Mouse (Mus musculus): ENCODE measurements at regions not wholly inside any gene's neighbourhood (a gene's known extent, or its start where the extent isn't known, plus 50 kb on each side); places are given as distances from the start of the nearest gene placed in this dataset.

DNA sequence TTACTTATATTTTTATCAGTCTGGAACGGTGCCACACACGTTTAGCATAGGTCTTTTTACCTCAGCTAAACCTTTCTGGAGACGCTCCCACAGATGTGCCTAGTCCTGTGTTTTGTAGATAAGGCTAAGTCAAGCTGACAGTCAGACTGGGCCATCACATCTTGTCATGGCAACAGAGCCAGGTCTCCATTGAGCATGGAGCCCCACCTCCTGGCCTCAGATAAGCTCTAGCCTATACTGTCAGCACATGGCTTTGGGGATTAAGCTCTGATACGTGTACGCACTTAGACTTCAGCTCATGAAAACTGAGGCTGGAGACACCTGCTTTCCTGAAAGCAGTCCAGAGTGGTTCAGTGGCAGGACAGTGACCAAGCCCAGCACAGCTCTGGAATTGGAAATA is 392.4 kb upstream of the Kcnab2 start:
- Histone ChIP-seq H3K4me3 (ENCODE audit: low read length) (no peak overlapping the region), H3K9ac (ENCODE audit: low read depth, low read length) (no peak overlapping the region), H3K27ac (ENCODE audit: low read depth, low read length) (no peak overlapping the region), H3K4me1 (ENCODE audit: control insufficient read depth, insufficient read depth, low read depth, low read length) (no peaks in the 10 kb centered on the region), H3K27me3 (replicated peaks; ENCODE audit: control insufficient read depth, insufficient read depth, low read length) (no peaks in the 10 kb centered on the region), H3K9me3 (ENCODE audit: control insufficient read depth, low read length) (no peaks in the 10 kb centered on the region), H3K4me2 (ENCODE audit: low read length) (no peak overlapping the region), H3K36me3 (ENCODE audit: control insufficient read depth, insufficient read depth, low read length) (no peaks in the 10 kb centered on the region)
- WGBS, result 88% methylated on average over 5 of the region's 5 CpGs
- ATAC-seq, result no peak

DNA sequence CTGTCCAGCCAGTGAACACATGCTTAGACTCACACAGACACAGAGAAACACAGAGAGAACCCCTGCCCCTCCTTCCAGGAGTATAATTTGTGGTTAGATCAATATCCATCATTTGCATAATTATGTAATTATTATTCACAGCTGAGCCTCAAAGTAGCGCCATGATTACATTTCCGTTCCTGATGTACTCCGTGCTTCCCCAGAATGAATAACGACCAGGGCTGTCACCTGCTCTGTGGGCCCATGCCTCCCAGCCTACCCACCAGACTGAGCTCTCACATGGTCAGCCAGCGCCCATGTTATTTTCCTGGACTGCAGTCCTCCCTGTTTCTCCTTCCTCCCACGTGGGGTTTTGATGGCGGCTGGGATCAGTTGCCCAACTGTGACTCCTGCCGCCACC is 388.2 kb upstream of the Kcnab2 start:
- Histone ChIP-seq H3K27me3 (replicated peaks; ENCODE audit: control insufficient read depth, insufficient read depth, low read length) (no peaks in the 10 kb centered on the region), H3K4me2 (ENCODE audit: low read length) (no peak overlapping the region), H3K9ac (ENCODE audit: low read depth, low read length) (no peak overlapping the region), H3K36me3 (ENCODE audit: control insufficient read depth, insufficient read depth, low read length) (no peaks in the 10 kb centered on the region), H3K27ac (ENCODE audit: low read depth, low read length) (no peak overlapping the region), H3K9me3 (ENCODE audit: control insufficient read depth, low read length) (no peaks in the 10 kb centered on the region), H3K4me1 (ENCODE audit: control insufficient read depth, insufficient read depth, low read depth, low read length) (peaks cover 5% of the 10 kb centered on the region), H3K4me3 (ENCODE audit: low read length) (no peak overlapping the region)
- ATAC-seq, result no peak
- WGBS, result 54% methylated on average over 8 of the region's 8 CpGs

- no peaks in the 10 kb centered on the region for H3K36me3 ChIP-seq (ENCODE audit: control insufficient read depth, insufficient read depth, low read length)
- no peak overlapping the region for H3K4me3 ChIP-seq (ENCODE audit: low read length)
- no peaks in the 10 kb centered on the region for H3K9me3 ChIP-seq (ENCODE audit: control insufficient read depth, low read length)
- WGBS, result 38% methylated on average over 11 of the region's 11 CpGs
- 0 out of 2 replicates have a peak overlapping the region, but pooled peaks have one; percentile 6 for H3K9ac ChIP-seq (ENCODE audit: low read depth, low read length)
- no peak overlapping the region for H3K27ac ChIP-seq (ENCODE audit: low read depth, low read length)
- no peaks in the 10 kb centered on the region for H3K27me3 ChIP-seq (replicated peaks; ENCODE audit: control insufficient read depth, insufficient read depth, low read length)
- peaks cover 5% of the 10 kb centered on the region for H3K4me1 ChIP-seq (ENCODE audit: control insufficient read depth, insufficient read depth, low read depth, low read length)
- no peak overlapping the region for H3K4me2 ChIP-seq (ENCODE audit: low read length)
- peak; percentile 52; the same call in 1 of the 2 replicates for ATAC-seq
Observed at GRCm38 (mm10) chr4:152862818-152863614, 385.3 kb upstream of the Kcnab2 start.

- Histone ChIP-seq H3K27ac (ENCODE audit: low read depth, low read length) (no peak overlapping the region), H3K4me2 (ENCODE audit: low read length) (no peak overlapping the region), H3K27me3 (replicated peaks; ENCODE audit: control insufficient read depth, insufficient read depth, low read length) (no peaks in the 10 kb centered on the region), H3K9me3 (ENCODE audit: control insufficient read depth, low read length) (no peaks in the 10 kb centered on the region), H3K4me1 (ENCODE audit: control insufficient read depth, insufficient read depth, low read depth, low read length) (peaks cover 5% of the 10 kb centered on the region), H3K4me3 (ENCODE audit: low read length) (no peak overlapping the region), H3K9ac (ENCODE audit: low read depth, low read length) (no peak overlapping the region), H3K36me3 (ENCODE audit: control insufficient read depth, insufficient read depth, low read length) (no peaks in the 10 kb centered on the region)
- WGBS, result 71% methylated on average over 9 of the region's 9 CpGs
- ATAC-seq, result no peak
Observed at GRCm38 (mm10) chr4:152859161-152859560, 381.5 kb upstream of the Kcnab2 start.

GRCm38 (mm10) chr4:152850147-152850546 is 372.5 kb upstream of the Kcnab2 start:
- no peak for ATAC-seq
- Histone ChIP-seq H3K4me3 (ENCODE audit: low read length) (no peak overlapping the region), H3K9ac (ENCODE audit: low read depth, low read length) (no peak overlapping the region), H3K27ac (ENCODE audit: low read depth, low read length) (no peak overlapping the region), H3K36me3 (ENCODE audit: control insufficient read depth, insufficient read depth, low read length) (no peaks in the 10 kb centered on the region), H3K27me3 (replicated peaks; ENCODE audit: control insufficient read depth, insufficient read depth, low read length) (no peaks in the 10 kb centered on the region), H3K4me1 (ENCODE audit: control insufficient read depth, insufficient read depth, low read depth, low read length) (peaks cover 2% of the 10 kb centered on the region; the same call in 1 of the 2 replicates), H3K4me2 (ENCODE audit: low read length) (no peak overlapping the region), H3K9me3 (ENCODE audit: control insufficient read depth, low read length) (no peaks in the 10 kb centered on the region)
- WGBS, result 59% methylated on average over 9 of the region's 9 CpGs

- no peak overlapping the region for H3K4me2 ChIP-seq (ENCODE audit: low read length)
- no peak overlapping the region for H3K9ac ChIP-seq (ENCODE audit: low read depth, low read length)
- no peaks in the 10 kb centered on the region for H3K9me3 ChIP-seq (ENCODE audit: control insufficient read depth, low read length)
- H3K36me3 ChIP-seq (ENCODE audit: control insufficient read depth, insufficient read depth, low read length), result no peaks in the 10 kb centered on the region
- no peak overlapping the region for H3K27ac ChIP-seq (ENCODE audit: low read depth, low read length)
- H3K27me3 ChIP-seq (replicated peaks; ENCODE audit: control insufficient read depth, insufficient read depth, low read length), result no peaks in the 10 kb centered on the region
- no peak overlapping the region for H3K4me3 ChIP-seq (ENCODE audit: low read length)
- no peak; the same call in 1 of the 2 replicates for ATAC-seq
- H3K4me1 ChIP-seq (ENCODE audit: control insufficient read depth, insufficient read depth, low read depth, low read length), result peaks cover 22% of the 10 kb centered on the region
- WGBS, result 60% methylated on average over 8 of the region's 8 CpGs
Observed at GRCm38 (mm10) chr4:152836080-152836479, 358.4 kb upstream of the Kcnab2 start.

- no peak for ATAC-seq
- Histone ChIP-seq H3K4me1 (ENCODE audit: control insufficient read depth, insufficient read depth, low read depth, low read length) (peaks cover 22% of the 10 kb centered on the region), H3K9me3 (ENCODE audit: control insufficient read depth, low read length) (no peaks in the 10 kb centered on the region), H3K4me3 (ENCODE audit: low read length) (no peak overlapping the region), H3K4me2 (ENCODE audit: low read length) (no peak overlapping the region), H3K27me3 (replicated peaks; ENCODE audit: control insufficient read depth, insufficient read depth, low read length) (no peaks in the 10 kb centered on the region), H3K27ac (ENCODE audit: low read depth, low read length) (peak overlapping the region; percentile 52), H3K9ac (ENCODE audit: low read depth, low read length) (peak overlapping the region; percentile 32; the same call in 1 of the 2 replicates), H3K36me3 (ENCODE audit: control insufficient read depth, insufficient read depth, low read length) (no peaks in the 10 kb centered on the region)
- WGBS, result 46% methylated on average over 11 of the region's 11 CpGs
Observed at GRCm38 (mm10) chr4:152834421-152835110, 356.9 kb upstream of the Kcnab2 start.

GRCm38 (mm10) chr4:152833411-152834310 is 356.0 kb upstream of the Kcnab2 start:
- ATAC-seq, result peak; percentile 53
- Histone ChIP-seq H3K36me3 (ENCODE audit: control insufficient read depth, insufficient read depth, low read length) (no peaks in the 10 kb centered on the region), H3K9ac (ENCODE audit: low read depth, low read length) (no peak overlapping the region; the same call in 1 of the 2 replicates), H3K4me2 (ENCODE audit: low read length) (no peak overlapping the region), H3K4me3 (ENCODE audit: low read length) (no peak overlapping the region), H3K27ac (ENCODE audit: low read depth, low read length) (peak overlapping the region; percentile 52; the same call in 1 of the 2 replicates), H3K9me3 (ENCODE audit: control insufficient read depth, low read length) (no peaks in the 10 kb centered on the region), H3K4me1 (ENCODE audit: control insufficient read depth, insufficient read depth, low read depth, low read length) (peaks cover 22% of the 10 kb centered on the region), H3K27me3 (replicated peaks; ENCODE audit: control insufficient read depth, insufficient read depth, low read length) (no peaks in the 10 kb centered on the region)
- 16% methylated on average over 23 of the region's 23 CpGs for WGBS

Measured in hindbrain, embryonic 16.5 days (tissue).